Mouse (Mus musculus): Measurements from ENCODE around the gene Sema3b.
A peak's percentile ranks its signal among the peaks of the same experiment; 100 is the strongest.
"Not testable (repeated sequence)": the region's sequence is repeated elsewhere in the genome, so short reads cannot be mapped to it uniquely, and the experiment has no call there.

Gene Sema3b

GRCm38 (mm10) chr9:107569270-107569669 lies 39.8 kb downstream of the Sema3b start:
- DNase-seq (ENCODE audit: low spot score) = no peak

GRCm38 (mm10) chr9:107568331-107569261 lies 40.4 kb downstream of the Sema3b start:
- peak; percentile 61 for DNase-seq (ENCODE audit: low spot score)

- DNase-seq (ENCODE audit: low spot score) = no peak
These were observed 41.2 kb downstream of the Sema3b start, which contains the start of gene Hyal2 for GRCm38 (mm10) chr9:107567702-107568319. Hyal2 (plus strand) TSS chr9:107567945.

GRCm38 (mm10) chr9:107566855-107567254 lies 42.2 kb downstream of the Sema3b start:
- DNase-seq (ENCODE audit: low spot score) = no peak

DNA sequence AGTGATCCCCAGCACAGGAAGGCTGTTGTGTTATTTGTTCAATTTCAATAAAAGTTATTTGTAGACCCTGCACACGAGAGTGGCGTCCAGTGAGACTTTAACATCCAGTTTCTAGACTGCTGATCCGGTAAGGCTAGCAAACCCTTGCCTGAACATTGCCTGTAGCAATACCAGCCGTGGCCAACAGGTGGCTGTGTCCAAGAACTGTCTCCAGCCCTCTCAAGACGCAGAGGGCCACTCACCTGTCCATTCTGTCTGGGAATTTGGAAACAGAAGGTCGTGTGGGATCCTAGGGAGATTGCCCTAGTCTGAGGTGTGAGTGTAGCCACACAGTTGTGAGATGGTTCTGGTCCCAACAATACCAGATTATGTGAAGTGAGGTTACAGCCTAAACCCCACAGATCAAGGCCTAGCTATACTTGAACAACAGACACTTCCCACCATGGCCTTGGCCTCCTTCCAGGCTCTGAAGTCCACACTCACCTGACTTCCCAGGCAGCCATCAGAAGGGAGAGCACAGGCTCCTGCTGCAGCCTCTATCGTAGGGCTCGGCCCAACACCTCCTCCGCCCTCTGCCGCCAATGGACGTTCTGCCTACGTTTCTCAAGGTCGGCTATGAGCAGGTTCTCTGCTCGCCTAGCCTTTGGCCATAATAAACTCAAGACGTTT lies 42.9 kb downstream of the Sema3b start:
- DNase-seq (ENCODE audit: low spot score) = no peak

DNA sequence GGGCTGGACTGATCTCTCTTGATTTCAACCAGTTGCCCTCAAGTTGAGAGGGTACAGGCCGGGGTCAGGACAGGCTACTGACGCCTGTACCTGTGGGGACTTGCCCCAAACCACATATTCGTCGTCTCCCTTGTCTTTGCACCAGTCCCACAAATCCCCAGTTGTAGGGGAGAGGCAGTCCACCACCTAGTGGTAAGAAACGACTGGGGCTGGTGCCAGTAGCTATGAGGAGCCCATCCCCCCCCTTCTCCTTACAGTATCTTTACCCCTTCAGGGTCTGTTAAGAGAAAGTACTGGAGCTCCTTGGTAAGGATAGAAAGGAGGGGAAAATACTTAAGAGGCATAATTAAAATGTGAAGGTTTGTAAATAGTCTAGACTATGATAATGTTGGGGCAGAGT lies 43.5 kb downstream of the Sema3b start:
- DNase-seq (ENCODE audit: low spot score) = not testable (repeated sequence)

GRCm38 (mm10) chr9:107563029-107563581 lies 45.9 kb downstream of the Sema3b start, which contains the start of gene Tusc2:
Tusc2 (plus strand) TSS chr9:107563255.
- DNase-seq (ENCODE audit: low spot score) = peak; percentile 92

- DNase-seq (ENCODE audit: low spot score) = no peak
These were observed 52.7 kb downstream of the Sema3b start for GRCm38 (mm10) chr9:107556346-107556745.

DNA sequence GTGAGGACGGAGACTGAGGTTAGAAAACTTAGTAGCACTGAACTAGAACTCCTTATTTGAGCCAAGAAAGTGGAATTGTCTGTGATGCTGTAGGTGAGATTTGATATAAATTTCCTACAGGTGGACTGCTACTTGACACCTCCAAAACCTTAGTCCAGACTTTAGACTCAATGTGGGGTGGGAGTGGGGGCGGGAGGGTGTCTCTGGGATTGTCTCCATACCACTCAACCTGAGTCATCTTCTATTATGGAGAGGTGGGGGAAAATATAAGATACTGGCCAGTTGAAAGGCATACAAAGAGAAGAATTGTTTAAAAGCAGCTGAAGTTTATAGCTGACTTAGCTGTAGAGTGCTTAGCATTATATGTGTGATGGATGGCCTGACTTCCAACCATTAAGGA lies 53.3 kb downstream of the Sema3b start:
- DNase-seq (ENCODE audit: low spot score) = no peak

GRCm38 (mm10) chr9:107555031-107555457 lies 54.0 kb downstream of the Sema3b start:
- no peak for DNase-seq (ENCODE audit: low spot score)

GRCm38 (mm10) chr9:107554319-107554825 lies 54.7 kb downstream of the Sema3b start:
- DNase-seq (ENCODE audit: low spot score) = peak; percentile 71

GRCm38 (mm10) chr9:107553541-107554318 lies 55.3 kb downstream of the Sema3b start:
- no peak for DNase-seq (ENCODE audit: low spot score)

- DNase-seq (ENCODE audit: low spot score) = no peak
These were observed 56.2 kb downstream of the Sema3b start for GRCm38 (mm10) chr9:107552690-107553393.

- DNase-seq (ENCODE audit: low spot score) = no peak
These were observed 57.1 kb downstream of the Sema3b start for GRCm38 (mm10) chr9:107551890-107552355.

GRCm38 (mm10) chr9:107551117-107551889 lies 57.7 kb downstream of the Sema3b start, which contains the start of gene Rassf1:
Rassf1 (plus strand) TSS chr9:107551555.
- no peak for DNase-seq (ENCODE audit: low spot score)

GRCm38 (mm10) chr9:107550491-107551116 lies 58.4 kb downstream of the Sema3b start:
- DNase-seq (ENCODE audit: low spot score) = no peak

DNA sequence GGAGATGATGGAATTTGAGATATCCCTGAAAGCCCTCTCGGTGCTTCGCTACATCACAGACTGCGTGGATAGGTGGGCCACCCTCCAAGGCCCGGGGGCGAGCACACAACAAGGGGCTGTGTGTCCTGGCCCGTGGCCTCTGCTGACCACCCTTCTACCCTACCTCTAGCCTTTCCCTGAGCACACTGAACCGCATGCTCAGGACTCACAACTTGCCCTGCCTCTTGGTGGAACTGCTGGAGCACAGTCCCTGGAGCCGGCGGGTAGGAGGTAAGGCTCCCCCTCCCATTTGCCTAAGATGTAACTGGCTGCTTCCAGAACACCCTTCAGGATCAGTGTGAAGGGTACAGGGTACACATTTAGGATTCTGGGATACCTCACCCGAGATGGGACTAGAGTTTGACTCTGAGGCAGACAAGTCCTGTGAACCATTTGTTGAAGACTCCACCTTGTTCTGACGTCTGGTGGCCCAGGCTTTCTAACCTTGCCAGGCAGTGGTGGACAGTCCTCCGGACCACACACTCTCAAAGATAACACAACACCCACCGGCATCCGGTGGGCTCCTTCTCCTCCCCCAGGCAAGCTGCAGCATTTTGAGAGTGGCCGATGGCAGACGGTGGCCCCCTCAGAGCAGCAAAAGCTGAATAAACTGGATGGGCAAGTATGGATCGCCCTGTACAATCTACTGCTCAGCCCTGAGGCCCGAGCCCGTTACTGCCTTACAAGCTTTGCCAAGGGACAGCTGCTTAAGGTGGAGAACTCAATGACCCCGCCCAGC lies 59.5 kb downstream of the Sema3b start:
- DNase-seq (ENCODE audit: low spot score) = no peak

DNA sequence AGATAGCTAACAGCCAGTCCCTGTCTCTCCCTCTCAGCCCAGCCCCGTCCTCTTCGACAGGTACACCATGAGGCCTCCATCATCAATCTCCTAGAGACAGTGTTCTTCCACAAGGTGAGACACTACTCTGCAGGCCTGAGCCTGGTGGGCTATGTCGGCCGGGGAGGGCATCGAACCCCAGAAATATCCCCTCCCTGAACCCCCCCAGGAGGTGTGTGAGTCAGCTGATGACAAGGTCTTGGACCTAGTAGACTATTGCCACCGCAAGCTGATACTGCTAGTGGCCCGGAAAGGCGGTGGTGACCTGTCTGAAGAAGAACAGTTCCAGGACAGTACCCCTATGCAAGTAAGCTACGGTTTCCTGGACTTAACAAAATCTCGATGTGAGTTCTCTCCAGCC lies 60.2 kb downstream of the Sema3b start:
- no peak for DNase-seq (ENCODE audit: low spot score)

All from layer of hippocampus, adult 9-10 months (tissue).